Mouse (Mus musculus): ENCODE results near the gene Ttc7b.

GRCm38 (mm10) chr12:100275850-100276249 lies 244.8 kb downstream of the Ttc7b start:
- TF ChIP-seq CTCF (IDR thresholded peaks at IDR 0.05; ENCODE audit: low read depth, low read length) (no peak), GATA1 (IDR thresholded peaks at IDR 0.05; ENCODE audit: borderline replicate concordance, low read length) (no peak), GATA2 (IDR thresholded peaks at IDR 0.05; ENCODE audit: borderline replicate concordance, low read depth, low read length) (no peak)
